Mouse (Mus musculus) CH12.LX (cell line): ENCODE measurements around the gene Tal1. TPM values are rescaled to one million over a fixed set of nuclear protein-coding genes. Genes with fewer than 3 reads are reported as not detected.

Source experiments
- DNase-seq: peaks from one replicate; pipeline ENCODE4 v3.0.0-alpha.2; 2013; ENCODE audit errors: extremely low read depth
- H3K27ac ChIP-seq: 2 replicates; pipeline ENCODE4 v1.5.1; 2012; ENCODE audit warnings: low read depth, mild to moderate bottlenecking, control low read depth, moderate library complexity; ENCODE audit not compliant: insufficient read depth
- H3K27me3 ChIP-seq: replicated peaks from 2 replicates; pipeline ENCODE3; 2012; ENCODE audit warnings: inconsistent platforms
- H3K36me3 ChIP-seq, 2 experiments: replicated peaks in 1 of 2; 2 replicates each; pipeline versions ENCODE3 to v1.6.1; 2012; ENCODE audit warnings: inconsistent platforms in 1 of 2, low read length in 1 of 2, mild to moderate bottlenecking in 1 of 2, mixed read lengths in 1 of 2, moderate library complexity in 1 of 2; ENCODE audit not compliant: control insufficient read depth in 1 of 2, insufficient read depth in 1 of 2
- H3K4me1 ChIP-seq, 2 experiments: 2 replicates each; pipeline ENCODE4 v1.6.1; 2012; ENCODE audit warnings: inconsistent platforms in 1 of 2, moderate library complexity in 1 of 2; ENCODE audit not compliant: insufficient read depth in 2 of 2, control insufficient read depth in 1 of 2
- H3K4me2 ChIP-seq: 2 replicates; pipeline ENCODE4 v1.6.1; 2012; ENCODE audit warnings: low read depth, mild to moderate bottlenecking, control low read depth; ENCODE audit not compliant: poor library complexity, insufficient read depth, severe bottlenecking
- H3K4me3 ChIP-seq, 3 experiments: fragments of 150-350 bp in 1 of 3; sonication (generic) in 1 of 3; replicated peaks in 1 of 3; 2 replicates each; pipeline versions ENCODE3 to v1.5.1; 2011 to 2012; ENCODE audit warnings: low read depth in 2 of 3, low read length in 2 of 3, mild to moderate bottlenecking in 2 of 3, moderate library complexity in 2 of 3, control low read depth in 1 of 3, improper control_type of control experiment in 1 of 3, inconsistent platforms in 1 of 3, mixed read lengths in 1 of 3; ENCODE audit not compliant: poor library complexity in 1 of 3
- H3K79me2 ChIP-seq: replicated peaks from 2 replicates; pipeline ENCODE4 v1.6.1; 2012; ENCODE audit warnings: mild to moderate bottlenecking, moderate library complexity; ENCODE audit not compliant: control insufficient read depth, poor library complexity, insufficient read depth, severe bottlenecking; ENCODE audit errors: extremely low read depth
- H3K9ac ChIP-seq: 2 replicates; pipeline ENCODE4 v1.6.1; 2012; ENCODE audit warnings: low read depth, mild to moderate bottlenecking, control low read depth, moderate library complexity; ENCODE audit not compliant: insufficient read depth
- H3K9me3 ChIP-seq: replicated peaks from 2 replicates; pipeline ENCODE3; 2012; ENCODE audit warnings: low read length, inconsistent platforms, mixed read lengths
- BHLHE40 ChIP-seq: IDR thresholded peaks from 2 replicates; pipeline ENCODE4 v1.6.1; 2011; ENCODE audit warnings: mild to moderate bottlenecking, low read depth, low read length, improper control_type of control experiment
- CHD1 ChIP-seq: IDR thresholded peaks from 2 replicates; pipeline ENCODE4 v1.6.1; 2012; ENCODE audit warnings: low read depth, low read length, improper control_type of control experiment, inconsistent platforms
- EP300 ChIP-seq: IDR thresholded peaks from 2 replicates; pipeline ENCODE4 v1.6.1; 2011; ENCODE audit warnings: low read length, improper control_type of control experiment
- MAX ChIP-seq: IDR thresholded peaks from 2 replicates; pipeline ENCODE4 v1.6.1; 2011; ENCODE audit warnings: low read length, improper control_type of control experiment
- MXI1 ChIP-seq: IDR thresholded peaks from 2 replicates; pipeline ENCODE4 v1.6.1; 2011; ENCODE audit warnings: mild to moderate bottlenecking, low read depth, low read length, improper control_type of control experiment
- NELFE ChIP-seq: IDR thresholded peaks from 2 replicates; pipeline ENCODE4 v1.6.1; 2011; ENCODE audit warnings: low read depth, low read length, improper control_type of control experiment
- TBP ChIP-seq: conservative IDR thresholded peaks from 2 replicates; pipeline ENCODE4 v1.6.1; 2011; ENCODE audit warnings: low read depth, low read length, improper control_type of control experiment
- UBTF ChIP-seq: IDR thresholded peaks from 2 replicates; pipeline ENCODE4 v1.6.1; 2012; ENCODE audit warnings: low read depth, mild to moderate bottlenecking, inconsistent platforms, low read length, improper control_type of control experiment, moderate library complexity
- USF2 ChIP-seq: conservative IDR thresholded peaks from 2 replicates; pipeline ENCODE4 v1.6.1; 2011; ENCODE audit warnings: low read depth, low read length, improper control_type of control experiment
- ZMIZ1 ChIP-seq: IDR thresholded peaks from 2 replicates; pipeline ENCODE4 v1.6.1; 2012; ENCODE audit warnings: low read depth, mild to moderate bottlenecking, inconsistent platforms, low read length, improper control_type of control experiment
- ZNF384 ChIP-seq: IDR thresholded peaks from 2 replicates; pipeline ENCODE4 v1.6.1; 2012; ENCODE audit warnings: low read depth, low read length, improper control_type of control experiment, inconsistent platforms
- dilution Hi-C: fragments of 300-500 bp; cut with MboI; formaldehyde crosslinking; loops from 2 replicates; pipeline ENCODE4 v1.14.3; 2020; ENCODE audit warnings: low sequenced_read_pairs; ENCODE audit not compliant: extremely low pct_unique_long_range_greater_than_20kb, extremely low pct_ligation_motif_present
- in situ Hi-C: fragments of 300-500 bp; cut with MboI; formaldehyde crosslinking; loops from 3 replicates; pipeline ENCODE4 v1.14.3; 2019; ENCODE audit warnings: low sequenced_read_pairs, low pct_ligation_motif_present, low pct_unique_long_range_greater_than_20kb, mixed read lengths
- polyA plus RNA-seq: library from polyadenylated mRNA; unstranded; fragments of >175 nt; gene quantifications from 2 replicates; pipeline ENCODE4 v1.2.1, GENCODE M21; 2012; ENCODE audit warnings: low read depth; ENCODE audit not compliant: insufficient read length
- total RNA-seq, 2 experiments: library from RNA; depleted of rRNA; stranded (reverse); fragments of 300-350 nt in 1 of 2; fragments of >200 nt in 1 of 2; gene quantifications; 2 replicates each; pipeline ENCODE4 v1.2.3; 2012 to 2014

The Tal1 gene
- total and polyA plus RNA-seq, 3 experiments: 0.12 to 0.34 (median 0.13) TPM

- peaks cover 92% of the 10 kb centered on the region for H3K27me3 ChIP-seq
- H3K4me3 ChIP-seq: no peak overlapping the region
- peaks cover 0 to 3% of the 10 kb centered on the region in 2 experiments; a peak in 1 of 4 replicates for H3K4me1 ChIP-seq
- no peaks in the 10 kb centered on the region for H3K36me3 ChIP-seq
- no peak for TF ChIP-seq ZMIZ1
- no peak for TF ChIP-seq MAX
- no peak for TF ChIP-seq EP300
- no peak for TF ChIP-seq TBP
- TF ChIP-seq CHD1: no peak
- TF ChIP-seq UBTF: no peak
- no peak overlapping the region for H3K27ac ChIP-seq
- no peaks in the 10 kb centered on the region for H3K79me2 ChIP-seq
- dilution Hi-C loops (no loop called here), in situ Hi-C loops (loop anchor here (25.0 kb wide), 1 partner anchor 428 kb away; no protein-coding TSS in a partner anchor)
- no peaks in the 10 kb centered on the region for H3K9me3 ChIP-seq
- H3K9ac ChIP-seq: no peak overlapping the region
- no peak overlapping the region for H3K4me2 ChIP-seq
- no peak for DNase-seq
These were observed 34.4 kb downstream of the Tal1 start for GRCm38 (mm10) chr4:115090592-115090991.

GRCm38 (mm10) chr4:115091806-115092205, 35.6 kb downstream of the Tal1 start:
- Histone ChIP-seq H3K4me1 (peaks cover 0 to 6% of the 10 kb centered on the region in 2 experiments; a peak in 2 of 4 replicates), H3K9ac (no peak overlapping the region), H3K79me2 (no peaks in the 10 kb centered on the region), H3K27ac (no peak overlapping the region), H3K4me3 (no peak overlapping the region), H3K4me2 (no peak overlapping the region), H3K27me3 (peaks cover 98% of the 10 kb centered on the region), H3K36me3 (no peaks in the 10 kb centered on the region), H3K9me3 (no peaks in the 10 kb centered on the region)
- no peak for TF ChIP-seq BHLHE40
- no peak for TF ChIP-seq ZNF384
- no peak for TF ChIP-seq MXI1
- no peak for TF ChIP-seq CHD1
- TF ChIP-seq NELFE: no peak
- no peak for DNase-seq
- in situ Hi-C loops (loop anchor here (25.0 kb wide), 1 partner anchor 430 kb away; no protein-coding TSS in a partner anchor), dilution Hi-C loops (no loop called here)

GRCm38 (mm10) chr4:115093331-115093864, 37.2 kb downstream of the Tal1 start:
- no peak for TF ChIP-seq USF2
- in situ Hi-C loops (loop anchor here (25.0 kb wide), 1 partner anchor 431 kb away; no protein-coding TSS in a partner anchor), dilution Hi-C loops (no loop called here)
- no peak overlapping the region for H3K4me2 ChIP-seq
- H3K79me2 ChIP-seq: no peaks in the 10 kb centered on the region
- no peak overlapping the region for H3K27ac ChIP-seq
- no peaks in the 10 kb centered on the region for H3K9me3 ChIP-seq
- no peak for DNase-seq
- peaks cover 4 to 9% of the 10 kb centered on the region in 2 experiments; a peak in 3 of 4 replicates for H3K4me1 ChIP-seq
- peaks cover 96% of the 10 kb centered on the region for H3K27me3 ChIP-seq
- H3K9ac ChIP-seq: no peak overlapping the region
- H3K4me3 ChIP-seq: no peak overlapping the region
- H3K36me3 ChIP-seq: no peaks in the 10 kb centered on the region
